Mouse (Mus musculus): ENCODE data around the gene Adamts6. TPM values are rescaled to one million over a fixed set of nuclear protein-coding genes. Genes with fewer than 3 reads are reported as not detected.

Gene Adamts6
- total RNA-seq, 2 experiments from 2014 or later = 2.5 to 4.5 TPM

GRCm38 (mm10) chr13:104516766-104517364, 229.2 kb downstream of the Adamts6 start:
- no peak for DNase-seq

GRCm38 (mm10) chr13:104517638-104518311, 230.1 kb downstream of the Adamts6 start:
- no peak for DNase-seq

GRCm38 (mm10) chr13:104518312-104519005, 230.8 kb downstream of the Adamts6 start:
- peak; percentile 91 to 94 for DNase-seq

GRCm38 (mm10) chr13:104519006-104519695, 231.5 kb downstream of the Adamts6 start:
- no peak for DNase-seq

GRCm38 (mm10) chr13:104519981-104520380, 232.3 kb downstream of the Adamts6 start:
- DNase-seq = no peak

- DNase-seq = peak in 1 of 2 experiments; percentile 12
These were observed 232.8 kb downstream of the Adamts6 start for GRCm38 (mm10) chr13:104520461-104520860.

- DNase-seq = no peak
These were observed 233.9 kb downstream of the Adamts6 start for GRCm38 (mm10) chr13:104521532-104521931.

GRCm38 (mm10) chr13:104525656-104526055, 238.0 kb downstream of the Adamts6 start:
- no peak for DNase-seq

- DNase-seq = no peak
These were observed 241.6 kb downstream of the Adamts6 start for GRCm38 (mm10) chr13:104529238-104529637.

GRCm38 (mm10) chr13:104531841-104532240, 244.2 kb downstream of the Adamts6 start:
- DNase-seq = no peak

GRCm38 (mm10) chr13:104532723-104533122, 245.1 kb downstream of the Adamts6 start:
- no peak for DNase-seq

- DNase-seq = no peak
These were observed 246.3 kb downstream of the Adamts6 start for GRCm38 (mm10) chr13:104533806-104534495.

- peak in 1 of 2 experiments; percentile 11 for DNase-seq
These were observed 253.3 kb downstream of the Adamts6 start for GRCm38 (mm10) chr13:104540861-104541398.

GRCm38 (mm10) chr13:104542123-104542758, 254.6 kb downstream of the Adamts6 start:
- no peak for DNase-seq

- no peak for DNase-seq
These were observed 255.1 kb downstream of the Adamts6 start for GRCm38 (mm10) chr13:104542759-104543141.

Other genes starting within 250 kb of the Adamts6 start
- 10 to 100 TPM; 20.0 to 21.0 TPM for gene Nln, start 178.2 kb upstream of the Adamts6 start, total RNA-seq (2021)
- gene Sgtb, start 178.1 kb upstream of the Adamts6 start, total RNA-seq (2021) = 10 to 100 TPM in 1 of 2 experiments, 1 to 10 TPM in 1; 5.3 to 20.0 TPM
- 10 to 100 TPM; 62.3 to 66.2 TPM for gene Trappc13, start 109.4 kb upstream of the Adamts6 start, total RNA-seq (2021)
- 10 to 100 TPM; 18.0 to 24.4 TPM for gene Trim23, start 109.0 kb upstream of the Adamts6 start, total RNA-seq (2021)
- 1 to 10 TPM; 2.4 to 2.7 TPM for gene Cenpk, start 59.2 kb upstream of the Adamts6 start, total RNA-seq (2021)
- gene Ppwd1, start 59.0 kb upstream of the Adamts6 start, total RNA-seq (2021) = 10 to 100 TPM; 14.0 to 14.2 TPM

Measured in adrenal gland, postnatal 36 days (tissue).